Mouse (Mus musculus) T-cell, adult 66 days (primary cell): ENCODE results near the gene Nfyb. TPM values are rescaled to one million over a fixed set of nuclear protein-coding genes. Genes with fewer than 3 reads are reported as not detected.

Source experiments
- total RNA-seq, 2 experiments: library from RNA; stranded (reverse); gene quantifications; 3 replicates in 1 of 2; 4 replicates in 1 of 2; pipeline ENCODE4 v1.2.4; 2023

Nfyb gene
- total RNA-seq: 10 to 100 TPM; 39.1 to 41.8 TPM

DNA sequence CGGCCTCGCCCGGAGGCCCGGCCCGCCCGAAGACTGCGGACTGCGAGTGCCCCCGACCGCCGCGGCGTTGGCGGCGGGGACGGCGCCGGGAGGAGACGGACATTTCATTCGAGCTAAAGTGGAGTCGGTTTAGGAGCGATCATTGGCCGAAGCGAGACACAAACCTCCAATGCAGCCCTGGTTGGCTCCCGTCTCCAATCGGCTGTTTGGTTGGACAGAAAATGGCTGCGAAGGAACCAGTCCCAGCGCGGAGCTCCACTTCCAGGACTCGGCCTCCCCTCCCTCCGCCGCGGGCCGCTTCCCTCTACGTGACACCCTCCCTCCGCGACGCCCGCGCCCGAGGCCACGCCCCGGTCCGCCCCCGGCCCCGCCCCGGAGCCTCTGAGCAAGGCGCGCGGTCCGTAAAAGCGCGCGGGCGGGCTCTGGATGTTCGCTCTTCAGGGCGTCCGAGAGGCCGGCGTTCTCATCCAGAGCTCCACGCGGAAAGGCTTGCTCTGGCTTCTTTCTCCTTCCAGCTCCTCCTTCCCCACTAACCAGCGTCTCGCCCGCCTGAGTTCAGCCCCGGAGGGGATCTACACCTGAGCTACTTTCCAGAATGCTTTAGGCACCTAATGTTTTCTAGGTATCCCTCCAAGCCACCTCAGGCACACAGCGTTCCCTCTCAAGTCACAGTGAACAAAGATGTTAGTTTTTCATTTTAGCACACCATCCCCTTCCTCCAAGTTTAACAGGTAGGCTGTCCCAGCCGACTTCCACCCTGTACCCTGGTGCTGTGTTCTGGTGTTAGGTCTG is at the start of gene Nfyb:
Gene Nfyb, minus strand, starts transcription at position 305 of the 792 bp plus-strand sequence.

Other genes starting within 250 kb of the Nfyb start
- gene 1190007I07Rik, start 140.9 kb downstream of the Nfyb start, total RNA-seq: 10 to 100 TPM; 13.3 to 25.6 TPM
- gene Tdg, start 134.3 kb downstream of the Nfyb start, total RNA-seq: 10 to 100 TPM; 68.5 to 78.1 TPM
- gene Glt8d2, start 73.5 kb downstream of the Nfyb start, total RNA-seq: 1 to 10 TPM in 1 of 2 experiments, under 1 TPM in 1; 0.58 to 1.2 TPM
- gene Hcfc2, start 68.0 kb downstream of the Nfyb start, total RNA-seq: 10 to 100 TPM; 23.6 to 42.1 TPM
- gene Txnrd1, start 69.8 kb upstream of the Nfyb start, total RNA-seq: 10 to 100 TPM; 42.0 to 50.9 TPM
- gene Eid3, start 102.5 kb upstream of the Nfyb start, total RNA-seq: 1 to 10 TPM; 6.3 to 7.0 TPM
- gene Chst11, start 221.4 kb upstream of the Nfyb start, total RNA-seq: 1 to 10 TPM; 4.7 to 4.8 TPM